Mouse (Mus musculus) gastrocnemius, adult 2 months (tissue): ENCODE measurements around the gene Btbd11. TPM values are rescaled to one million over a fixed set of nuclear protein-coding genes. Genes with fewer than 3 reads are reported as not detected.

Experiments used
- DNase-seq: peaks from one replicate; pipeline ENCODE4 v3.0.0; 2022
- H3K27ac ChIP-seq: fragments of 200-600 bp; 2 replicates; pipeline ENCODE4 v1.8.1; 2022; ENCODE audit warnings: mild to moderate bottlenecking
- H3K4me3 ChIP-seq: fragments of 200-600 bp; 2 replicates; pipeline ENCODE4 v1.8.1; 2022; ENCODE audit warnings: mild to moderate bottlenecking, moderate library complexity
- CTCF ChIP-seq: fragments of 200-600 bp; IDR thresholded peaks from 2 replicates; pipeline ENCODE4 v1.8.1; 2022; ENCODE audit warnings: antibody characterized with exemption, mild to moderate bottlenecking, moderate library complexity
- intact Hi-C: fragments of 180-260 bp; cut with DNase I; formaldehyde crosslinking; loops from one replicate; pipeline ENCODE4 v1.15.1; 2025
- total RNA-seq, 2 experiments: library from RNA; stranded (reverse); gene quantifications; 2 replicates each; pipeline ENCODE4 v1.2.3; 2021

Gene Btbd11
- total RNA-seq, 2 experiments from 2014 or later, result 0.77 to 1.2 TPM

DNA sequence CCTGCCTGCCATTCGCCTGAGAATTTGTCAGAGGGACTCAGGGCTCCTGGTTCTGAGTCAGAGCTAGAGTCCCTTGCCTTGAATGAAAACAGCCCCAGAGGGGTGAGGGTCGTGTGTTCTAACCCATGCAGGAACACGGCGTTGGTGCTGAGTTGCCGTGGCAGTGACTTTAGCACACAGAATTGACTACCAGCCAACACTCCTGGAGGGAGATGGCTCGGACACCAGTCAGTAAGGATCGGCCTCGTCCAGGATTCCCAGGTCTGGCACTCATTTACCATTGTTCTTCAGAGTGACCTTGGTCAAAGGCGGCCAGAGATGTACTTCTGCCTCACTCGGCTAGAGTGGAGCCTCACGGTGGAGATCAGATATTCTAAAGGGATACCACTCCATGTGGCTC is 215.9 kb downstream of the Btbd11 start:
- intact Hi-C loops, result no loop called here
- no peak for DNase-seq
- Histone ChIP-seq H3K27ac (no peak overlapping the region), H3K4me3 (no peak overlapping the region)
- no peak for TF ChIP-seq CTCF

DNA sequence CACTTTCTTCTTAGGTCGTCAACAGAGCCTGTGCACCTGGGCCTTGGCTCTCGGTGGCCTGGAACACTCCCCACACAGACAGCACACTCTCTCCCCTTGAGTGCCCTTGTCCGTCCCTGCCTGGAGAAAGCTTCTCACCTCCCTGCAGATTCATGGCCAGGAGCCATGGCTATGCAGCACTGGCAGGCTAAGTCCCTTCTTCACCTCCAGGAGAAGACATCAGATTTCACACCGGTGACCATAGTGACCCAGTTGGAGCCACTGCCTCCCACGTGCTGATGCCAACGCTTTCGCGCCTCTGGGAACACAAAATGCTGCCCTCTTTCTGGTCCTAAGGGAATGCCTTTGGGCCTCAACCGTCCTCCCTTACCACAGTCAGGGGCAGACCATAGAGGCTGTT is 217.9 kb downstream of the Btbd11 start:
- TF ChIP-seq CTCF, result peak; percentile 27; the same call in 1 of the 2 replicates
- intact Hi-C loops, result no loop called here
- Histone ChIP-seq H3K4me3 (no peak overlapping the region), H3K27ac (no peak overlapping the region)
- DNase-seq, result peak; percentile 72

DNA sequence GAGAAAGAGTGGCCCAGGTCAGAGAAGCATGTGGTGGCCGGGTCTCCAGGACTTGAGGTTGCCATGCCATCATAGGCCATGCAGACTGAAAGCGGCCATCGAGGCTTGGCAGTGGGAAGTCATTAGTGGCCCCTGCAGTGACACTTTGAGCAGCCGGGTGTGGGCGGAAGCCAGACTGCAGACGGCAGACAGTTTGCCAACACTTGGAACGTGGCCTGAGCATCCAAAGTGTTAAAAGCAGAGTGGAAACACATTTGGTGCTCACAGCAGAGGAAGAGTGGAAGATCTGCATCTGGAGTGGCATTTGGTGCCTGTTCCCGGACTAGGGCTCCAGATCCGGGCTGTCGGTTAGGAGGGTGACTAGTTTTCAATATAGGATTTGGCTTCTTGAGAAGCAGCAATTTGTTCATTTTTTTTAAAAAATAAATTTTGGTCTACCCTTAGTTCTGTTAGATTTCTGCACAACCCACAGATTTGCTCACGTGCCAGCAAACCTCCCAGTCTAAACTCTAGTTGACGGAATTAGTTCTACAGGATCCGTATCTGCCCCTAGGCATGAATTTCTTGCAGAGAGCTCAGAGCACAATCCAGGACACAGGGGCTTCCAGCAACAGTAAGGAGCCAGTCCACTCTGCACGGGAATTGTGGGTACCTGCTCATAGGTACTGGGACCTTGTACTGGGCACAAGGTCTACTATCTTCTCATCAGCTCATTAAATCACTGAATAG is 222.1 kb downstream of the Btbd11 start:
- intact Hi-C loops, result no loop called here
- DNase-seq, result no peak
- no peak for TF ChIP-seq CTCF
- no peak overlapping the region for H3K27ac ChIP-seq
- no peak overlapping the region for H3K4me3 ChIP-seq

DNA sequence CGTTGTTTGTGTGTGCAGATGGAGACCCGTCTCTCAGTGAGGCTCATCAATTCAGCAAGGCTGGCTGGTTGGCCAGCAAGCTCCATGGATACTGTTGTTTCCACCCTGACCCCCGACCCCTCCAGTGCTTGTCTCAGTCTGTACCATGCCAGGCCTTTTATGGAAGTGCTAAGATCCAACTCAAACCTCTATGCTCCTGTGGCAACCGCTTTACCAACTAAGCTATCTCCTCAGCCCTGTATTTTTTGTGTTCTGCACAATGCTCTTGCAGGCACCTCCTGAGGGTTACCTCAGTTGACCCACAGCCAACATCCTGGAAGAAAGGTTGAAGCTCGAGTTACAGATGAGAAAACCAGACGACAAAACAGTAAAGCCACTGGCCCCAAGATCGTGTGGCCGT is 230.5 kb downstream of the Btbd11 start:
- Histone ChIP-seq H3K4me3 (no peak overlapping the region), H3K27ac (no peak overlapping the region)
- no peak for TF ChIP-seq CTCF
- DNase-seq, result no peak
- intact Hi-C loops, result no loop called here

DNA sequence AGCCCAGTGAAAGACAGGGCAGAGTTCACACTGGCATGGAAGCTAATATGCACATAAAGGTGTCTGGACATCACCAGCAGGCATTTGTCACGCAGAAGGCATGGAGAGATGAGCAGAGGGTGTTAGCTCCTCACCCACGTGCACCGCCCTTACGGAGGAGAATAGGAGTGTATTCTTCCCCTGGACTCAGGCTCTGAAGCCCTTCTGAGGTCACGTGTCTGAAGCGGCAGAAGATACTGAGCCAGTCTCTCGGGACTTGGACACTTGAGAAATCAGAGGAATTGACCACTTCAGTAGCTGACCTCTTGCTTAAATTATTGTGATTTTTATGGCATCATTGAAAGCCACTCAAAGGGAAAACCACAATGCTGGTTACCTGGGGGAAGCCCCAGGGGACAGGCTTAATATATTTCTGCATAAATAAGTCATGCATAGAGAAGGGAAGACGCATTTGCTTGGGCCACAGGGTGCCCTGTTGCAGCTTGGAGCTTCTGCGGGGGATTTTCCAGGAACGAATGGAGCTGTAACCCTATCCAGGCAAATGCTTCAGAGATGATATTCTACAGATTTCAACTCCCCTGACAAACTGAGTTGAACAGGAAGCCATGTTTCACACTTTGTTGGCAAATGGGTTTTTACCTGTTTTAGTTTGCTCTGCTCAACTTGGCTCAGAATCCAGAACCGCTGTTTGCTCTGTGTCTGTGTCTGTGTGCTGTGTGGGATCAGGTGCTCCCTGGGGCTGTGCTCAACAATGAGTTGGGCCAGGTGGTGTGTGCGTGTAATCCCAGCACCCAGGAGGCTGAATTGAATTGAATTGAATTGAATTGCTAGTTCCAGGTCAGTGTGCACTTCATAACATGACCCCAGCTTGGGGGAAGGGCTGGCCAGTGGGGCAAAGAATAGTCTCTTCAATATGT is 231.1 kb downstream of the Btbd11 start:
- no peak overlapping the region for H3K4me3 ChIP-seq
- no peak overlapping the region for H3K27ac ChIP-seq
- DNase-seq, result no peak
- intact Hi-C loops, result no loop called here
- no peak for TF ChIP-seq CTCF

DNA sequence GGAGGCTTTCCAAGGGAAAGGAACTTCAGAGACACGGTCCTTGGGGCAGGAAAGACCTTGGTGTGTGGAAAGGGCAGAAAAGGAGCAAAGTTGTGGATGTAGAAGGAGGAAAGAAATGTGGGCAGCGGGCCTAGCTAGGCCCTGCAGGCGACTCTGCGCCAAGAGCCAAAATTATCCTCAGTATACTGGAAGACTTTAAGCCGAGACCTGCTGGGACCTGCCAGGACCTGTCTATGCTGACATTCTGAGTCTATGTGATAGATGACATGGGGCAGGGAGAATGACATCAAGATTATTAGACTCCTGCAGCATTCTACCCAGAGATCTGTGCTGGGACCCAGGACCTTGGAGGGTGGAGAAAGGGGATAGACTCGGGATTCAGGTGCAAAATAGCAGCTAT is 234.5 kb downstream of the Btbd11 start:
- no peak for DNase-seq
- intact Hi-C loops, result loop anchor here (10.0 kb wide), 1 partner anchor 166 kb away; no protein-coding TSS in a partner anchor
- H3K27ac ChIP-seq, result no peak overlapping the region
- H3K4me3 ChIP-seq, result no peak overlapping the region
- no peak for TF ChIP-seq CTCF

DNA sequence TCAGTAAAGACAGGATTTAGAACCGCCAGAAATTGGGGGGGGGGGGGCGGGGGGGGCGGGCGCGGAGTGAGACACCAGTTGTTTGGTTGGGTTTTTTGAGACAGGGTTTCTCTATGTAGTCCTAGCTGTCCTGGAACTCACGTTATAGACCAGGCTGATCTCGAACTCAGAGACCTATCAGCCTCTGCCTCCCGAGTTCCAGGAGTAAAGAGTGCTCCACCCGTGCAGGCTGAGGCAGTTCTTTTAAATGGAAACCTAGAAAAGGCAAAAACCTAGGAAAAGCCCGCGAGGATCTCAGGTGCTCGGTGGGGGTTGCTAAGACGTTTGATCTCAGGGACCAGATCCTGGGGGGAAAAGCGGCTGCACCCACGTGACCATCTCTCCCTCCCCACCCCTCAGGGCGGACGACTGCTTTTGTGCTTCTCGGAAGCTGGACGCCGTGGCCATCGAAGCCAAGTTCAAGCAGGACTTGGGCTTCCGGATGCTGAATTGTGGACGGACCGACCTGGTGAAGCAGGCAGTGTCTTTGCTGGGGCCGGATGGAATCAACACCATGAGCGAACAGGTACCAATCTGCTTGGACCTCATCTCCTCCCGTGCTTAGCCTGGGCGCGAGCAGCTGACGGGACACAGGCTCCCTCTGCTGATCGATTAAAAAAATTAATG is 238.0 kb downstream of the Btbd11 start:
- Histone ChIP-seq H3K27ac (no peak overlapping the region), H3K4me3 (peak overlapping the region; percentile 70)
- peak; percentile 57 for DNase-seq
- intact Hi-C loops, result loop anchor here (1.0 to 10.0 kb wide), 2 partner anchors 170 to 403 kb away; no protein-coding TSS in a partner anchor
- TF ChIP-seq CTCF, result peak; percentile 61

DNA sequence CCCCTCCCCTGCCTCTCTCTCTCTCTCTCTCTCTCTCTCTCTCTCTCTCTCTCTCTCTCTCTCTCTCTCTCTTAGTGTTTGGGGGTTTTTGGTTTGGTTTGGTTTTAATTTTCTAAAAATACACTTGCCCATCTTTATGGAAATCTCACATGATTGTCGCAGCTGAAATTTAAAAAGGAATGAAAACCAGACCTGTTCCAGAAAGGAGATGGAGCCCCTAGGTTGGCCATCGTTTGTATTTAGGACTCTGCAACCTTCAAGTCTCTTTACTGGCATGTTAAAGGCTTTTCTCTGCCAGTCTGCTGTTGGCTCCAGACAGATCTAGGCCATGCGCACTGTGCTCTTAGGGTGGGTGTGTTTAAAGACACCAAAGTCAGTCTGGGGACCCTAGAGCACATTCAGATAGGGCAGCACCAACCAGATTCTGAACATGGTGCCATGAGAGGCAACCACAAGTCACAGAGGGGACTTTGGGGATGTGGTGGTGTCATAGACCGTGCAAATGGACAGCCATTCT is 238.6 kb downstream of the Btbd11 start:
- Histone ChIP-seq H3K4me3 (peak overlapping the region; percentile 70), H3K27ac (no peak overlapping the region)
- no peak for DNase-seq
- intact Hi-C loops, result loop anchor here (1.0 to 10.0 kb wide), 2 partner anchors 170 to 404 kb away; no protein-coding TSS in a partner anchor
- no peak for TF ChIP-seq CTCF

DNA sequence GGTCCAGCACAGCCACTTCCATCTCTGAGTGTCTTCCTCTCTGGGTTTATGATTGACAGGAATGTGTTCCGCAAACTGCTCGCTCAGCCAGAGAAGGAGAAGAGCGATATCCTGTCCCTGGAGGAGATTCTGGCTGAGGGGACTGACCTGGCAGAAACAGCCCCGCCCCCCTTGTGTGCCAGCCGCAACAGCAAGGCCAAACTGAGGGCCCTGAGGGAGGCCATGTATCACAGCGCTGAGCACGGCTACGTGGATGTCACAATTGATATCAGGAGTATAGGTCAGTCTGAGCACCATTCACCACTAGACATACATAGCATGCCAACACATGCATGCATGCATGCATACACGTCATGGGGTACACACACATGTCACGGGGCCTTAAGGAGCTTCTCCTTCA is 245.4 kb downstream of the Btbd11 start:
- intact Hi-C loops, result no loop called here
- no peak overlapping the region for H3K27ac ChIP-seq
- no peak overlapping the region for H3K4me3 ChIP-seq
- no peak for DNase-seq
- no peak for TF ChIP-seq CTCF

DNA sequence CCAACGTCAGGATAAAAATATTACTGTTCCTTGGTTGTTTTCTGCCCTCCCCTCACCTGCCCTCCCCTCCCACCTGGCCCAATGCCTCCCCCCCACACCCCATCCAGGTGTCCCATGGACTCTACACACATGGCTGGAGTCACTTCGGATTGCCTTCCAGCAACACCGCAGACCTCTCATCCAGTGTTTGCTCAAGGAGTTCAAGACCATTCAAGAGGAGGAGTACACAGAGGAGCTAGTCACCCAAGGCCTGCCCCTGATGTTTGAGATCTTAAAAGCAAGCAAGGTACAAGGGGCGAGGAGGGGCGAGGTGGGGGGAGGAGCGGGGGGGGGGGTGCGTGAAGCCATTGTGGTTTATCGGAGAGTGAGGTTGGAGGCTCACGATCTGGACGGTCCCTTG is 247.0 kb downstream of the Btbd11 start:
- no peak overlapping the region for H3K4me3 ChIP-seq
- intact Hi-C loops, result no loop called here
- no peak for DNase-seq
- no peak for TF ChIP-seq CTCF
- H3K27ac ChIP-seq, result no peak overlapping the region

DNA sequence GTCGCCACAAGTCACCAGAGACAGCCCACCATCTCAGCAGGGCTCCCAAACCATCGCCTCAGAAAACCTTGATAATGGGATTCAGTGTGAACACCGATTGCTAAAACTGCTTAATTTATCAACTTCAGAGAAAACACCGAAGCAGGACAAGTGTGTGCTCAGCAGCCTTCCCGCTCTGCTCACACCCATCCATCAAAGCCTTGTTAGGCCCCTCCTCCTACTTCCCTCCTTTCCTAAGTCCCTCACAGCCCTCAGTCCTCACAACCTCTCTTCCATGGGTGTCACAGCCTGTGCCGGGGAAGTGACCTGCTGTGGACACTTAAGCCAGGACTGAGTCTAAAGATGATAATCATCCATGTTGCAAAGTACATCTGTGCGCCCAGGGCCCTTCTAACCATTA is 251.0 kb downstream of the Btbd11 start:
- DNase-seq, result no peak
- H3K27ac ChIP-seq, result no peak overlapping the region
- intact Hi-C loops, result no loop called here
- no peak overlapping the region for H3K4me3 ChIP-seq
- no peak for TF ChIP-seq CTCF

DNA sequence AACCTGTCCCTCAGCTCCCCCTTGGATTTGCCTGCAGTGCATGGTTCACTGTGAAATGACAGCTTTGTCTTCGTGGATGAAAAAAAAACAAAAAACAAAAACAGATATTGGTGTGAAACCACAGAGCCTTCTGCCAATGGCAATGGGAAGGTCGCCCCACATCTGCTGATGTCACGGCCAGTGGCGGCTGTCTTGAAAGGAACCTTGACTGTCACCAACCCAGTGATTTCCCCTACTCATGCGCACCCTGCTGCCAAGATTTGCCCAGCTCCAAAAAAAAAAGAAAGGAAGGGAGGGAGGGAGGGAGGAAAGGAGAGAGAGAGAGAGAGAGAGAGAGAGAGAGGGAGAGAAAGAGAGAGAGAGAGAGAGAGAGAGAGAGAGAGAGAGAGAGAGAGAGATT is 251.5 kb downstream of the Btbd11 start:
- Histone ChIP-seq H3K27ac (no peak overlapping the region), H3K4me3 (no peak overlapping the region)
- TF ChIP-seq CTCF, result no peak
- DNase-seq, result no peak
- intact Hi-C loops, result no loop called here

DNA sequence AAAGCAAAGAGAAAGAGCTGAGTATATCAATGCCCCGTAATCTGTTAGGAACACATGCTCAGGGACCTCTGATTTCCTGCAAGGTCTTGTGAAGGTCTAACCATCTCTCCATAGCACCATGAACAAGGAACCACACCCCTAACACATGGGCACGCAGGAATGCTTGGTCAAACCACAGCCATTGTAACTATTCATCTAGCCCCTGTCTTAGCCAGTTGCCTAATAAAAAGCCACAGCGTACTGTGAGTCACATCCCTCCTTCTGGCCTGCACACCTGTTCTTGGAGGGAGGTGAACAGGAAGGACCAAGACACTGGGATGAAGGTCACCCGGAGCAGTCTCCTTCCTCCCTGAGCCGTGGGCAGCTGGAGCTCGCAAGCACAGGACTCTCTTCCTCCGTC is 253.0 kb downstream of the Btbd11 start:
- Histone ChIP-seq H3K4me3 (no peak overlapping the region), H3K27ac (no peak overlapping the region)
- intact Hi-C loops, result no loop called here
- no peak for DNase-seq
- TF ChIP-seq CTCF, result no peak
